Mouse (Mus musculus) heart, adult 8-10 months (tissue): ENCODE results near the gene S100a14. TPM values are rescaled to one million over a fixed set of nuclear protein-coding genes. Genes with fewer than 3 reads are reported as not detected.

Source experiments
- total RNA-seq, 4 experiments: library from RNA; stranded (reverse); gene quantifications; 2 replicates each; pipeline ENCODE4 v1.2.4; 2022

S100a14 gene
- total RNA-seq, 4 experiments from 2014 or later = 0.35 to 0.55 (median 0.37) TPM; not detected in 1

Other genes starting within 250 kb of the S100a14 start
- 10 to 100 TPM; 41.4 to 51.4 (median 46.0) TPM for gene Gatad2b, start 233.7 kb upstream of the S100a14 start, total RNA-seq
- under 1 TPM; 0.57 to 0.76 (median 0.67) TPM for gene Slc27a3, start 136.9 kb upstream of the S100a14 start, total RNA-seq
- 10 to 100 TPM; 22.9 to 28.1 (median 24.4) TPM for gene Ints3, start 93.2 kb upstream of the S100a14 start, total RNA-seq
- 10 to 100 TPM; 15.1 to 17.3 (median 16.7) TPM for gene Npr1, start 61.0 kb upstream of the S100a14 start, total RNA-seq
- 10 to 100 TPM; 27.6 to 30.5 (median 28.8) TPM for gene Ilf2, start 50.7 kb upstream of the S100a14 start, total RNA-seq
- 10 to 100 TPM; 69.7 to 77.6 (median 75.4) TPM for gene Snapin, start 35.8 kb upstream of the S100a14 start, total RNA-seq
- gene Chtop, start 17.4 kb upstream of the S100a14 start, total RNA-seq = 100 to 1,000 TPM in 1 of 4 experiments, 10 to 100 TPM in 3; 93.2 to 105 (median 94.2) TPM
- gene S100a1, start 12.5 kb upstream of the S100a14 start, total RNA-seq = 1,000 to 10,000 TPM; 1,071 to 1,219 (median 1,134) TPM
- 10 to 100 TPM; 25.0 to 34.8 (median 27.8) TPM for gene S100a13, start 12.4 kb upstream of the S100a14 start, total RNA-seq
- 10 to 100 TPM; 59.8 to 77.4 (median 72.4) TPM for gene S100a16, start 10.4 kb downstream of the S100a14 start, total RNA-seq
- not detected for gene S100a3, start 33.7 kb downstream of the S100a14 start, total RNA-seq
- gene S100a2, start 63.4 kb downstream of the S100a14 start, total RNA-seq = not detected
- not detected for gene Gm42674, start 75.0 kb downstream of the S100a14 start, total RNA-seq
- 10 to 100 TPM in 2 of 4 experiments, 1 to 10 TPM in 2; 5.9 to 16.2 (median 9.5) TPM for gene S100a4, start 76.9 kb downstream of the S100a14 start, total RNA-seq
- not detected for gene S100a5, start 81.7 kb downstream of the S100a14 start, total RNA-seq
- 10 to 100 TPM; 54.7 to 77.4 (median 69.0) TPM for gene S100a6, start 86.0 kb downstream of the S100a14 start, total RNA-seq
- under 1 TPM in 1 of 4 experiments, not detected in 3; 0.29 TPM for gene S100a7a, start 127.2 kb downstream of the S100a14 start, total RNA-seq
- 1 to 10 TPM in 3 of 4 experiments, under 1 TPM in 1; 0.97 to 7.2 (median 2.7) TPM for gene S100a8, start 142.1 kb downstream of the S100a14 start, total RNA-seq
- 10 to 100 TPM in 1 of 4 experiments, 1 to 10 TPM in 3; 1.2 to 11.8 (median 2.5) TPM for gene S100a9, start 168.9 kb downstream of the S100a14 start, total RNA-seq
- not detected for gene Pglyrp4, start 200.1 kb downstream of the S100a14 start, total RNA-seq